Mouse (Mus musculus) adrenal gland, adult 18-20 months (tissue): ENCODE measurements around the gene Rhobtb1. TPM values are rescaled to one million over a fixed set of nuclear protein-coding genes. Genes with fewer than 3 reads are reported as not detected.
A peak's percentile ranks its signal among the peaks of the same experiment; 100 is the strongest.

Experiments
- DNase-seq, 2 experiments: peaks; one replicate each; pipeline ENCODE4 v3.0.0; 2021 to 2022; ENCODE audit warnings: low spot score in 2 of 2
- long read RNA-seq, 2 experiments: library from polyadenylated mRNA; stranded (forward); transcript quantifications; one replicate each; pipeline ENCODE4 v2.0.0; 2021
- total RNA-seq, 2 experiments: library from RNA; stranded (reverse); gene quantifications; 1 replicate in 1 of 2; 2 replicates in 1 of 2; pipeline ENCODE4 v1.2.3; 2021

Gene Rhobtb1
- total RNA-seq: 1 to 10 TPM; 6.0 to 7.3 TPM
- long read RNA-seq, experiment 1, full-length matches to known transcripts: 3 of 4 reads
- long read RNA-seq, experiment 1, partial matches to known transcripts: 0 of 4 reads
- long read RNA-seq, experiment 1, other reads (novel, unspliced or antisense): 1 of 4 reads
- long read RNA-seq, experiment 2, full-length matches to known transcripts: 8 of 14 reads
- long read RNA-seq, experiment 2, partial matches to known transcripts: 4 of 14 reads
- long read RNA-seq, experiment 2, other reads (novel, unspliced or antisense): 2 of 14 reads

- DNase-seq: no peak
Observed at GRCm38 (mm10) chr10:69151045-69151444, at the start of gene Rhobtb1. Rhobtb1 (plus strand) TSS chr10:69151434.

DNA sequence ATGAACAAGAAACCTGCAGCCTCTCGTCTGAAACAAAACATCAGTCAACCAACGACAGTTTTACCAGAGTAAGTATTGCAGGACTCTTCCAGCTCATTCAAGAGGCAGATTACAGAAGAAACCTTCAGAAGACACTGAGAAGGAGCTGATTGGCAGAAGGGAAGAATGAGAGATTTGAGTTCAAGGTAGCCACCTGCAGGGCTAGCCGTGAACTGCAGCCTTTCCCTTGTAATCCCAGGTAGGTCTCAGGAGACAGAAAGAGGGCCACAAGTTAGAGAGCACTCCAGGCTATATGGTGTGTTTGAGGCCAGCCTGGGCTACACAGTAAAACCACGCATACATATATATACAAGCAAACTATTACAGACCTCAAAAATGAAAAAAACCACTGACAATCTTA is 49.2 kb upstream of the Rhobtb1 start:
- peak in 1 of 2 experiments; percentile 6 for DNase-seq

DNA sequence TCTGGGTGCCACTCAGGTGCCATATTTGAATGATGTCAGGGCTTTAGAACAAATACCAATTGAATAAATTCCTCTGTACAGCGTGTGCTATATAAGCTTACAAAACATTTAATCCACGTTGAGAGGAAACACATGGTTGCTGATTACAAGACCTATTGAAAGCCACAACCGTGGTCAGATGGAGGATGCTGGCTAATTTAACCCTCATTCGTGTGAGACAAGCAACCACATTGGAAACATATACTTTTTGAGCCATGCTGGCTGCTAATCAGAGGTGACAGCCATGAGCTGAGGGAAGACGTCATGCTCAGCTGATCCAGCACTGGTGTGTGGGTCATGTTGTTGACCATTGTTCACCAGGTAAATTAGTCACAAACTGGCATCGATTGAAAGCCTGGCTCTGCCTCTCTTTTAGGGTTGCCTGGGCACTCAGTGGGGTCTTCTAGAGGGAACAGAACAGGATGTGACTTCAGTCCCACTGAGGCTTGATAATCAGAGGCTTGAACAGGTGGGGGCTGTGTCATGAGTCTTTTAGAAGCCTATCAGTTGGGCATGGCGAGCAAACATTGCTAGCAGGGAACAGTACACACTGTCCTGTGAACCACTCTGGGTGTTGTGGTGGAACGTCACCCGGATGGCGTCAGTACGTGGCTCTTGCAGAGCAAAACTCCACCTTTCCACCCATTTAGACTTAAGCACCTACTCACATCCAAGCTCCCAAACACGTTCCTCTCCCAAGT is 46.9 kb upstream of the Rhobtb1 start:
- no peak for DNase-seq

GRCm38 (mm10) chr10:69104883-69105225 is 46.4 kb upstream of the Rhobtb1 start:
- DNase-seq: no peak

DNA sequence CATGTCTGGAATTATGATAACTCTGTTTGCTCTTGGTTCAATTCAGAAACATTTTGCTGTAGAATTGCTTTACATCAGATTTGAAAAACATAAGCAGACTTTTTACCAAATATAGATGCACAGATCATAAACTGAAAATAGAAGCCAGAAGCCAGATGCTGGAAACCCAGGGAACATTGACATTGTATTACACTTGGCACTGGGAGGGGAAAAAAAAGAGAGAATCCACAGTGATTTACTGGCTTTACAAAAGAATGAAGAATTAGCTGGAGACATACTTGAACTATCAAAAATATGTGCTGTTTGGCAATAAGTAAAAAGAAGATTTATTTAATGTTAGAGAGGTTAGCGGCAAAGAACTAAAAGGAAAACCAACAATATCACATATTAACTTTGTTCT is 44.4 kb upstream of the Rhobtb1 start:
- no peak for DNase-seq

DNA sequence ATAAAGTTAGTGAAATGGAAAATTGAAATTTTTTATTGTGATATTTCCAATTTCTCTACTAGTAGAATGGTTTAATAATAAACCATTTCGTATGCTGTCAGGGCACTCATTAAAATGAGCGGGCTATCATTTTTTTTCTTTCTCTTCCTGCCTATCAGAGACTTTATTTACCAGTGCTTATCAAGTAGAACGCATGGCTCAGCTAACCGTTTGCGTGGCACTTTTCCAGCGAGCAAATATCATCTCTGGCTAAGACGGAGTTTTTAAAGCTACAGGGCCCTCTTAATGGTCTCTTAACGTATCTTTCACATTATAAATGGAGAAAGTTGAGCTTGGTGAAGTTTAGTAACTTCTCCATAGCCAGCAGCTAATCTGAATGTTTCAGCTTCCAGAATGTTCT is 44.0 kb upstream of the Rhobtb1 start:
- DNase-seq: no peak

- no peak for DNase-seq
Observed at GRCm38 (mm10) chr10:69114384-69114783, 36.9 kb upstream of the Rhobtb1 start.

DNA sequence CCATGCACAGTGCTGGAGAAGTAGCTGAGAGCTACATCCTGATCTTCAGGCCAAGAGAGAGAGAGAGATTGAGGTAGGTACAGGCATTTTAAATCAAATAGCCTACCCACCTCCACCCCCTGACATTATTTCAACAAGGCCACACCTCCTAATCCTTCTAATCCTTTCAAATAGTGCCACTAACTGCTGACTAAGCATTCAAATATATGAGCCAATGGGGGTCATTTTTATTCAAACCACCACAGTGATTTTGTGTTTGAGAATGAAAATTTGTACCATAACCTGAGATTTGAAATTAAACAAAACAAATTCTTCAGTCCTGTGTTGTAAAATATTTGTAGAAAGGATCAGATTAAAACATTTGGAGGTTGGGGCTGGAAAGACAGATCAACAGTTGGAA is 33.2 kb upstream of the Rhobtb1 start:
- DNase-seq: no peak

GRCm38 (mm10) chr10:69118893-69119292 is 32.3 kb upstream of the Rhobtb1 start:
- DNase-seq: no peak

- DNase-seq: no peak
Observed at GRCm38 (mm10) chr10:69119456-69119855, 31.8 kb upstream of the Rhobtb1 start.

- DNase-seq: no peak
Observed at GRCm38 (mm10) chr10:69126546-69126945, 24.7 kb upstream of the Rhobtb1 start.

DNA sequence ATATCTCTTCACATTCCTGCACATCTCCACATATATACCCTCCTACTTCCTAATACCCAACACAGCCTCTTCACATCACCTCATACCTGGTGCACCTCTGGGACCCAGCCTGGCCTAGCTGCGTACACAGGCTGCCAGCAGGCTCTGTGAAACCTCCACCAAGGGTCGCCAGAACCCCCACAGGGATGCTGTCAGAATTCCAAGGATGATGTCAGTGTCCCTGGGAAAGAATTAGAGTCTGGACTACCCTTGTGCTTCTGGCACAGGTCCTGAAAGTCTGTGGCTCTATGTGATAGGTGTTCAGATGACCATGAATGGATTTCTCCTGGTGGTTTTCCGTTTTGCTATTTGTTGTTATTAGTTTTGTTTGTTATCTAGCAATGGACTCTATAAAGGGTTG is 22.7 kb upstream of the Rhobtb1 start:
- DNase-seq: no peak

DNA sequence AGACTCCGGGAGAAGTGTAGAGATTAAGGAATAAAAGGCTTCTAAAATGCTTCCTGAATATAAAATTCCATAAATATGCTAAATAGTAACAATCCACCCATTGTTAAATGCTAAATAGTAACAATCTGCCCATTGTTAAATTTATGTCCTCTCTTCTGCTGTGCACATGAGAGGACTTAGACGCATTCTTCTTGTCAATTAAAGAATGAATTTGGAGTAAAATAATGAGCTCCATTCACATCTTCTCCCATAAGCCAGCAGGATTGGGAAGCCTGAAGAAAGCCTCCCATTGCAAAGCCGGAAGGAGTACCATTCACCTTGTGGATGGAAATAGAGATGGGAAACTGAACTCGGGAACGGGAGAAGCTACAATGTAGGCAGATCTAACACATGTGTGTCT is 20.6 kb upstream of the Rhobtb1 start:
- DNase-seq: no peak

- DNase-seq: no peak
Observed at GRCm38 (mm10) chr10:69134356-69134755, 16.9 kb upstream of the Rhobtb1 start.

GRCm38 (mm10) chr10:69136241-69136828 is 14.9 kb upstream of the Rhobtb1 start:
- DNase-seq: no peak

DNA sequence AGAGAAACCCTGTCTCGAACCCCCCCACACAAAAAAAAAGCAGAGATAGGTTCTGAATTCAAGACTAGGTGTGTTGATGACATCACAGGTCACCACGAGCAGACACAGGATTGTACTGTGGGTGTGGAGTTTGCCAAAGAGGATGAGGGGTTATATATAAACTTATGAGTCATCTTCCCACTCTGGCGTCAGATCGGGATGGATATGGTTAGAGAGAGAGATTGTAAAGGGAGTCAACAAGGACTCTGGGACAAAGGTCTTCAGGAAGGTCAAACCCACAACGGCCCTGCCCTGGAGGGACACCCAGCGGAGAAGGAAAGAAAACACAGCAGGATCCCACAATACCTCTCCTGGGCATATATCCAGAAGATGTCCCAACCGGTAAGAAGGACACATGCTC is 2.0 kb upstream of the Rhobtb1 start:
- no peak for DNase-seq

DNA sequence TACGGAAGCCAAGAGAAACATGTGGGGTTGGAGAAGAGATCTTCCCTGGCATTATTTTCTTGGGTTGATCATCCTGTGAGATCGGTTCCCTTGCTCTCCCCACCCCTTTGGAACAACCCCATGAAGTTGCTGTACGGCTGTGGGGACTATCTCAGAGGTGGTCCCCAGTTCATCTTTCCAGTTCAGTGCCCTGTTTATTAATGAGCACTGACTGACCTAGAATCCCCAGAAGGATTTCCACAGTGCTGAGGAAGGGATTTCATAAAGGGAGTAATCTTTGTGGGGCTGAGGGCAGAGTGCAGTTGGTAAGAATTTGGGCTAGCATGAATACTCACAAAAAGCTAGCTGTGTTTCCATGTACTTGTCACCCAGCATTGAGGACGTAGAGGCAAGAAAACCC is 1.7 kb downstream of the Rhobtb1 start:
- no peak for DNase-seq

DNA sequence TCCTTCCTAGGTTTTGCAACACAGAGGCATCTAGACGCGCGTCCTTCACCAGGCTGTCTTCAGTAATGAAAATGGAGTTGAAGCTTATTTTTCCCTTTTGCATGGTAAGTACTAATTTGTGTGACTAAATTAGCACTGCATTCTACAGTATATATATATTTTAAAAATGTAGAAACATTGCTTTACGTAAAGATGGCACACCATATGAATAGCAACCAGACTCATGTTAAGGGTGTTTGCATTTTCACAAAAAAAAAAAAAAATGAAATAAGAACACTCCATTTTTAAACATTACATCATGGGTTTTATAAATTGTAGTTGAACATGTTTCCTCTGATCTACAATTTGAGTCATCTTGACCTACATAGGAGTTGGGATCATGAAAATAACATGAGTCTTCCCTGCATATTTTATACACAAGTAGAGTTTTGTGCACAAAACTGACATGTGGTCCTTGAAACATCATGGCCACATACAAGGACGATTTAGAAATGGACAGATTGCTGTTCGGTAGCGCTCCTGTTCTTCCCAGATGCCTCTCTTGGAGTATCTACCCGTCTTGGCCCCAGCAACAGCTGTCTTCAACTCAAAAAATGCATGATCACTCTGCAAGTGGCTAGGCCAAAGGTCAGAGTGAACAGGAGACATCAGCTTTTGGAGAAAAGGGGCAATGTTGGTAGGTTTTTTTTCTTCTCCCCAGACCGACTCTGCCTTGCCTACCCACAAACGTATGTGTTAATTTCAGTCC is 4.4 kb downstream of the Rhobtb1 start:
- DNase-seq: no peak

DNA sequence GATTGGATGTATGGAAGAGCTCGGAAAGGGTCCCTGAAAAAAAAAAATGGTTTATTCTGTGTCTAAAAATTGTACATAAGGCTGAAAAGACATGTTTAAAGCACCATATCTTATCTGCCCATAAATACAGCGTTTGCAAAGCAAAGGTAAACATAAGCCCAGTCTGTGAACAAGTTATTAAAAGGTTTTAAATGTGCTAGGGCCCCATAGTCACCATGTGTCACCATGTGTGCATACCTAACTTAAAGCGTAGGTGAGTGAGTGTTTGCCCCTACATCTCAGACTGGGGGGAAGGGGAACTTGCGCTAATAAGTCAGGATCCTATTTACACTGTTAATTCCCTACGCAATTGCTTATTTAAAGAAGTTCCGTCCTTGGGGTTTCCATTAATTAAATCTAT is 5.2 kb downstream of the Rhobtb1 start:
- no peak for DNase-seq

DNA sequence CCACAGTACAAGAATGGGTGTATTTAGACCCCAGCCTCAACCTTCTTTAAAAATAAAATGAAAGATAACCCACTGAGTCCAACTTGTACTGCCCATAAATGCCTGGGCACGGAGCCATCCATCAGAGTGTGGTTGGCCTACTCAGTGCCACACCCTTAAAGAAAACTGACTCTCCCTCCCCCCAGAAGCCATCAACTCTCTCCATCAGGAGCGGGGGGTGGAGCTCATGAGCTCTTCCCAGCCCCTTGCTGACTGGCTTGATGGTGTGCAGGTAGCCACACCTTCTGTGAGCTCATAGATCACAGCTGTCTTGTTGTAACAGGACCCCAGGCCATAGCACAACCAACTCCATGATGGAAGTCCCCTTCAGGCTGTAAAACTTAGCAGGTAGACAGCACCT is 6.2 kb downstream of the Rhobtb1 start:
- no peak for DNase-seq

GRCm38 (mm10) chr10:69160877-69161276 is 9.6 kb downstream of the Rhobtb1 start:
- DNase-seq: no peak

DNA sequence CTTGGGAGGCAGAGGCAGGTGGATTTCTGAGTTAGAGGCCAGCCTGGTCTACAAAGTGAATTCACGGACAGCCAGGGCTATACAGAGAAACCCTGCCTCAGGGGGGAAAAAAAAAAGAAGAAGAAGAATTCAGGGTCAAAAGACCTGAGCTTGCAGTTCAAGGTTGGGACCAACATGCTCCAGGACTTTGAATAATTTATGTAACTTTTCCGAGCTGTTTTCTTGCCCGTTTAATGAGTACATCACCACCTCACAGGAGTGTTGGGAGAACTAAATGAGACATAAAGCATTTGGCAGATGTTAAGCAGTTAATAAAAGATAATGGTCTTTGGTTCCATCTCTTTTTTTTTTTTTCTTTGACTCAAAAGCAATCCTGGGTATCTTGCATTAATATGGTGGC is 10.3 kb downstream of the Rhobtb1 start:
- no peak for DNase-seq
